Mouse (Mus musculus) thymus, adult 2 months (tissue): ENCODE measurements around the gene Cd3e. TPM values are rescaled to one million over a fixed set of nuclear protein-coding genes. Genes with fewer than 3 reads are reported as not detected.

Experiments used
- DNase-seq: peaks from one replicate; pipeline ENCODE4 v3.0.0; 2021
- H3K27ac ChIP-seq: fragments of 200-500 bp; 2 replicates; pipeline ENCODE4 v1.5.1; 2012; ENCODE audit warnings: low read length, control low read depth; ENCODE audit not compliant: control insufficient read depth, insufficient read depth
- H3K27me3 ChIP-seq: fragments of 200-500 bp; 2 replicates; pipeline ENCODE4 v1.6.1; 2012; ENCODE audit warnings: mild to moderate bottlenecking, low read length, moderate library complexity, mixed read lengths; ENCODE audit not compliant: control insufficient read depth, insufficient read depth
- H3K36me3 ChIP-seq: fragments of 200-500 bp; 2 replicates; pipeline ENCODE4 v1.6.1; 2012; ENCODE audit warnings: mild to moderate bottlenecking, low read length, moderate library complexity; ENCODE audit not compliant: control insufficient read depth, insufficient read depth
- H3K4me1 ChIP-seq: fragments of 200-500 bp; replicated peaks from 2 replicates; pipeline ENCODE4 v1.6.1; 2012; ENCODE audit warnings: low read length; ENCODE audit not compliant: control insufficient read depth, insufficient read depth
- H3K4me3 ChIP-seq: fragments of 200-500 bp; 2 replicates; pipeline ENCODE4 v1.5.1; 2012; ENCODE audit warnings: mild to moderate bottlenecking, low read length, control low read depth, moderate library complexity; ENCODE audit not compliant: control insufficient read depth, insufficient read depth
- CTCF ChIP-seq: fragments of 200-500 bp; IDR thresholded peaks from 2 replicates; pipeline ENCODE4 v1.5.1; 2012; ENCODE audit warnings: mild to moderate bottlenecking, control low read depth, low read length, moderate library complexity, borderline replicate concordance; ENCODE audit not compliant: control insufficient read depth, poor library complexity, insufficient read depth; ENCODE audit errors: extremely low read depth
- POLR2A ChIP-seq: fragments of 200-500 bp; IDR thresholded peaks from 2 replicates; pipeline ENCODE4 v1.6.1; 2012; ENCODE audit warnings: mild to moderate bottlenecking, low read length, control low read depth, moderate library complexity; ENCODE audit not compliant: control insufficient read depth, poor library complexity, insufficient read depth; ENCODE audit errors: extremely low read depth
- WGBS: fragments of 180-500 bp; shearing (Covaris S2); methylation state at CpG from one replicate; pipeline ENCODE4 v1.1.7; 2018; 5-methylcytosine and 5-hydroxymethylcytosine counted together
- polyA plus RNA-seq: library from polyadenylated mRNA; depleted of rRNA; stranded (reverse); fragments of >200 nt; gene quantifications from 2 replicates; pipeline ENCODE4 v1.2.3, GENCODE M21; 2012

Cd3e gene
- polyA plus RNA-seq, 1 experiment, result 343 TPM

- Histone ChIP-seq H3K4me1 (peaks cover 26% of the 10 kb centered on the region), H3K27me3 (no peaks in the 10 kb centered on the region), H3K4me3 (peak overlapping the region; percentile 70), H3K36me3 (peaks cover 17% of the 10 kb centered on the region), H3K27ac (peak overlapping the region; percentile 100)
- WGBS, result 67% methylated on average over 3 of the region's 3 CpGs
- no peak for TF ChIP-seq POLR2A
- no peak for TF ChIP-seq CTCF
- peak; percentile 47 for DNase-seq
Observed at GRCm38 (mm10) chr9:44982531-44982930, 26.9 kb downstream of the Cd3e start.

- WGBS, result 35% methylated on average over 8 of the region's 8 CpGs
- DNase-seq, result no peak
- Histone ChIP-seq H3K27ac (peak overlapping the region; percentile 100), H3K4me3 (peak overlapping the region; percentile 70), H3K27me3 (no peaks in the 10 kb centered on the region), H3K36me3 (peaks cover 17% of the 10 kb centered on the region), H3K4me1 (peaks cover 26% of the 10 kb centered on the region)
- no peak for TF ChIP-seq POLR2A
- no peak for TF ChIP-seq CTCF
Observed at GRCm38 (mm10) chr9:44982081-44982480, 27.3 kb downstream of the Cd3e start.

GRCm38 (mm10) chr9:44981676-44982075 is 27.8 kb downstream of the Cd3e start, which contains the start of gene Cd3d:
Gene Cd3d, plus strand, starts transcription at chr9:44981786.
- Histone ChIP-seq H3K27me3 (no peaks in the 10 kb centered on the region), H3K27ac (peak within 1 kb of the TSS; percentile 100), H3K4me1 (peaks cover 22% of the 10 kb centered on the region), H3K4me3 (peak within 1 kb of the TSS; percentile 70), H3K36me3 (peaks cover 17% of the 10 kb centered on the region)
- DNase-seq, result peak; percentile 75
- TF ChIP-seq POLR2A (0 out of 2 replicates have a peak, but pooled peaks have one; percentile 23), CTCF (no peak)
- 29% methylated on average over 4 of the region's 4 CpGs for WGBS

- peak; percentile 41 for DNase-seq
- no peaks in the 10 kb centered on the region for H3K27me3 ChIP-seq
- 81% methylated on average over 2 of the region's 2 CpGs for WGBS
- H3K27ac ChIP-seq, result peak overlapping the region; percentile 99
- TF ChIP-seq CTCF (no peak), POLR2A (no peak)
- peaks cover 19% of the 10 kb centered on the region for H3K4me1 ChIP-seq
- no peak overlapping the region for H3K4me3 ChIP-seq
- peaks cover 17% of the 10 kb centered on the region for H3K36me3 ChIP-seq
Observed at GRCm38 (mm10) chr9:44981104-44981503, 28.3 kb downstream of the Cd3e start.

GRCm38 (mm10) chr9:44980242-44980641 is 29.2 kb downstream of the Cd3e start, which contains the start of gene Cd3g:
Gene Cd3g, minus strand, starts transcription at chr9:44980431.
- TF ChIP-seq CTCF (no peak), POLR2A (peak; percentile 99)
- Histone ChIP-seq H3K4me1 (peaks cover 14% of the 10 kb centered on the region), H3K4me3 (peak within 1 kb of the TSS; percentile 73), H3K27me3 (no peaks in the 10 kb centered on the region), H3K36me3 (peaks cover 14% of the 10 kb centered on the region), H3K27ac (peak within 1 kb of the TSS; percentile 99)
- WGBS, result 10% methylated on average over 3 of the region's 3 CpGs
- DNase-seq, result peak; percentile 93

GRCm38 (mm10) chr9:44979806-44980205 is 29.6 kb downstream of the Cd3e start:
- Histone ChIP-seq H3K27me3 (no peaks in the 10 kb centered on the region), H3K4me1 (peaks cover 10% of the 10 kb centered on the region), H3K36me3 (peaks cover 14% of the 10 kb centered on the region), H3K4me3 (peak overlapping the region; percentile 73), H3K27ac (peak overlapping the region; percentile 95)
- WGBS, result 8% methylated on average over 7 of the region's 7 CpGs
- DNase-seq, result peak; percentile 50
- TF ChIP-seq POLR2A, result no peak
- TF ChIP-seq CTCF, result no peak

GRCm38 (mm10) chr9:44977813-44978212 is 31.6 kb downstream of the Cd3e start:
- peaks cover 13% of the 10 kb centered on the region for H3K4me1 ChIP-seq
- peaks cover 30% of the 10 kb centered on the region for H3K36me3 ChIP-seq
- WGBS, result 49% methylated on average over 6 of the region's 6 CpGs
- H3K4me3 ChIP-seq, result peak overlapping the region; percentile 44
- TF ChIP-seq CTCF, result no peak
- no peak for TF ChIP-seq POLR2A
- peak overlapping the region; percentile 75 for H3K27ac ChIP-seq
- DNase-seq, result no peak
- no peaks in the 10 kb centered on the region for H3K27me3 ChIP-seq
